In genomic region chr1:164780851-164781510, GRCm38 (mm10) we compare ENCODE assay signal across 23 mouse cellular contexts. TPM values are rescaled to one million over a fixed set of nuclear protein-coding genes. Genes with fewer than 3 reads are reported as not detected.
DNase-seq lines count a peak whose midpoint lies in the region; ATAC-seq lines count a peak whose summit lies in the region.
"Had no signal": no experiment of that assay in that cellular context is flagged by ENCODE, and none has a peak within 500 bp of the region (broad histone marks: within the 10 kb centered on the region; RNA-seq: fewer than 3 reads in every experiment).

No protein-coding gene starts in this region.

- 45% methylated on average over 7 of the region's 7 CpGs for WGBS in heart, embryonic 11.5 days (ENCODE audit: insufficient replicate concordance)
- 57% methylated on average over 7 of the region's 7 CpGs for WGBS in hindbrain, embryonic 13.5 days
- 52% methylated on average over 7 of the region's 7 CpGs for WGBS in hindbrain, embryonic 16.5 days
- 63% methylated on average over 7 of the region's 7 CpGs for WGBS in neural tube, embryonic 15.5 days

- H3K4me2 ChIP-seq in heart, embryonic 11.5 days: no peak overlapping the region
- H3K4me2 ChIP-seq in hindbrain, embryonic 13.5 days: no peak overlapping the region
- no peak overlapping the region for H3K4me2 ChIP-seq in hindbrain, embryonic 16.5 days (ENCODE audit: low read length)
- no peak overlapping the region for H3K4me2 ChIP-seq in neural tube, embryonic 15.5 days
- H3K4me2 ChIP-seq: intestine, embryonic 15.5 days; neural tube, embryonic 12.5 days had no signal

- no peaks in the 10 kb centered on the region for H3K36me3 ChIP-seq in heart, embryonic 11.5 days (ENCODE audit: control insufficient read depth, insufficient read depth, low read length)
- H3K36me3 ChIP-seq in hindbrain, embryonic 13.5 days: no peaks in the 10 kb centered on the region
- no peaks in the 10 kb centered on the region for H3K36me3 ChIP-seq in hindbrain, embryonic 16.5 days (ENCODE audit: control insufficient read depth, insufficient read depth, low read length)
- H3K36me3 ChIP-seq in neural tube, embryonic 15.5 days: no peaks in the 10 kb centered on the region
- H3K36me3 ChIP-seq: intestine, embryonic 15.5 days; neural tube, embryonic 12.5 days had no signal

- peak overlapping the region; percentile 29; the same call in 1 of the 2 replicates for H3K27ac ChIP-seq in heart, embryonic 11.5 days (ENCODE audit: low read depth, low read length)
- H3K27ac ChIP-seq in hindbrain, embryonic 13.5 days: no peak overlapping the region
- H3K27ac ChIP-seq in hindbrain, embryonic 16.5 days (ENCODE audit: low read depth, low read length): no peak overlapping the region
- no peak overlapping the region for H3K27ac ChIP-seq in neural tube, embryonic 15.5 days (replicated peaks)
- H3K27ac ChIP-seq: intestine, embryonic 15.5 days; neural tube, embryonic 12.5 days; stomach, postnatal 0 days had no signal

- H3K27me3 ChIP-seq in heart, embryonic 11.5 days (ENCODE audit: control insufficient read depth, insufficient read depth, low read length): no peaks in the 10 kb centered on the region
- no peaks in the 10 kb centered on the region for H3K27me3 ChIP-seq in hindbrain, embryonic 13.5 days
- H3K27me3 ChIP-seq in hindbrain, embryonic 16.5 days (replicated peaks; ENCODE audit: control insufficient read depth, insufficient read depth, low read length): no peaks in the 10 kb centered on the region
- H3K27me3 ChIP-seq in neural tube, embryonic 15.5 days (replicated peaks): no peaks in the 10 kb centered on the region
- H3K27me3 ChIP-seq: intestine, embryonic 15.5 days; neural tube, embryonic 12.5 days had no signal

- H3K9me3 ChIP-seq in heart, embryonic 11.5 days (replicated peaks; ENCODE audit: control insufficient read depth, low read length): no peaks in the 10 kb centered on the region
- no peaks in the 10 kb centered on the region for H3K9me3 ChIP-seq in hindbrain, embryonic 13.5 days
- H3K9me3 ChIP-seq in hindbrain, embryonic 16.5 days (ENCODE audit: control insufficient read depth, low read length): no peaks in the 10 kb centered on the region
- H3K9me3 ChIP-seq in neural tube, embryonic 15.5 days (replicated peaks): no peaks in the 10 kb centered on the region
- H3K9me3 ChIP-seq: intestine, embryonic 15.5 days; neural tube, embryonic 12.5 days had no signal

- ATAC-seq in heart, embryonic 11.5 days (replicated peaks; ENCODE audit: insufficient number of reproducible peaks, low FRiP score, low TSS enrichment): no peak
- ATAC-seq in hindbrain, embryonic 13.5 days (ENCODE audit: low FRiP score): no peak
- no peak for ATAC-seq in hindbrain, embryonic 16.5 days
- ATAC-seq in neural tube, embryonic 15.5 days (ENCODE audit: low FRiP score): peak; percentile 35; the same call in 1 of the 2 replicates
- ATAC-seq: activated CD4-positive, CD25-positive, alpha-beta regulatory T cell, adult 4 months; forebrain, embryonic 14.5 days; intestine, embryonic 15.5 days had no signal

- peak; percentile 11 for DNase-seq in adrenal gland, postnatal 14 days
- no peak for DNase-seq in adrenal gland, adult 2 months
- DNase-seq in heart, adult 18-20 months: no peak
- no peak for DNase-seq in neural tube, embryonic 10.5 days (ENCODE audit: extremely low spot score, low spot score)
- DNase-seq: adrenal gland, postnatal 25 days; gastrocnemius, postnatal 36 days; kidney, adult 9 months; kidney, postnatal 25 days; layer of hippocampus, adult 9-11 months; liver; lung, postnatal 10 days; right cerebral cortex, adult 18-20 months had no signal

- H3K4me3 ChIP-seq in heart, embryonic 11.5 days (ENCODE audit: low read depth, low read length): no peak overlapping the region
- no peak overlapping the region for H3K4me3 ChIP-seq in hindbrain, embryonic 13.5 days
- no peak overlapping the region for H3K4me3 ChIP-seq in hindbrain, embryonic 16.5 days (ENCODE audit: low read length)
- H3K4me3 ChIP-seq in neural tube, embryonic 15.5 days (replicated peaks): no peak overlapping the region
- H3K4me3 ChIP-seq: intestine, embryonic 15.5 days; neural tube, embryonic 12.5 days had no signal

- H3K9ac ChIP-seq in heart, embryonic 11.5 days (ENCODE audit: low read depth, low read length): no peak overlapping the region
- H3K9ac ChIP-seq in hindbrain, embryonic 13.5 days: peak overlapping the region; percentile 35; the same call in 1 of the 2 replicates
- no peak overlapping the region for H3K9ac ChIP-seq in hindbrain, embryonic 16.5 days (ENCODE audit: low read depth, low read length)
- H3K9ac ChIP-seq in neural tube, embryonic 15.5 days (replicated peaks): no peak overlapping the region
- H3K9ac ChIP-seq: intestine, embryonic 15.5 days; neural tube, embryonic 12.5 days had no signal

- peaks cover 9% of the 10 kb centered on the region; the same call in 1 of the 2 replicates for H3K4me1 ChIP-seq in heart, embryonic 11.5 days (ENCODE audit: control insufficient read depth, insufficient read depth, low read length)
- H3K4me1 ChIP-seq in hindbrain, embryonic 13.5 days (replicated peaks): peaks cover 9% of the 10 kb centered on the region
- H3K4me1 ChIP-seq in hindbrain, embryonic 16.5 days (ENCODE audit: control insufficient read depth, insufficient read depth, low read depth, low read length): no peaks in the 10 kb centered on the region
- H3K4me1 ChIP-seq in neural tube, embryonic 15.5 days: no peaks in the 10 kb centered on the region
- H3K4me1 ChIP-seq: intestine, embryonic 15.5 days; neural tube, embryonic 12.5 days had no signal

RNA-seq across cellular contexts. Expression of gene Dpt, which starts 15.5 kb away (rescaled TPM):
- total RNA-seq in adrenal gland, postnatal 14 days (2021): 44.2 and 46.1 TPM in 2 replicates
- 10 to 100 TPM; 22.4 to 46.6 TPM for total RNA-seq in adrenal gland, adult 2 months (2021)
- 6.2 and 8.0 TPM in 2 replicates for polyA plus RNA-seq in adrenal gland, adult 2 months (2012; rRNA removed)
- 0.23 and 0.54 TPM in 2 replicates for polyA plus RNA-seq in heart, embryonic 11.5 days (2014; fragmentation: Nextera tagmentation; extraction: Ambion mirVana)
- total RNA-seq in heart, adult 18-20 months (2021): 10 to 100 TPM; 86.1 to 90.5 TPM
- 0.25 and 0.40 TPM in 2 replicates for polyA plus RNA-seq in hindbrain, embryonic 13.5 days (2015; fragmentation: Nextera tagmentation; extraction: Ambion mirVana)
- 2.5 and 3.1 TPM in 2 replicates for polyA plus RNA-seq in hindbrain, embryonic 16.5 days (2015; fragmentation: Nextera tagmentation; extraction: Ambion mirVana)
- polyA plus RNA-seq in neural tube, embryonic 15.5 days (2015; fragmentation: Nextera tagmentation; extraction: Ambion mirVana): 6.2 and 7.2 TPM in 2 replicates
- total RNA-seq: megakaryocyte progenitor cell, adult 5-6 weeks; monocyte, adult 5-6 weeks had no signal
- polyA plus RNA-seq: forebrain, embryonic 14.5 days had no signal
